Mouse (Mus musculus): ENCODE measurements around the gene Ing1.

Ing1 gene

GRCm38 (mm10) chr8:11554799-11555719, at the start of gene Ing1:
TSS of gene Ing1 (plus strand) at chr8:11555571.
- DNase-seq (ENCODE audit: low read depth, low spot score) = peak; percentile 98

GRCm38 (mm10) chr8:11506074-11506473, 49.3 kb upstream of the Ing1 start:
- no peak for DNase-seq (ENCODE audit: low read depth, low spot score)

- DNase-seq (ENCODE audit: low read depth, low spot score) = peak; percentile 50
Observed at GRCm38 (mm10) chr8:11506802-11507201, 48.6 kb upstream of the Ing1 start.

GRCm38 (mm10) chr8:11508880-11509279, 46.5 kb upstream of the Ing1 start:
- DNase-seq (ENCODE audit: low read depth, low spot score) = no peak

GRCm38 (mm10) chr8:11510971-11511370, 44.4 kb upstream of the Ing1 start:
- no peak for DNase-seq (ENCODE audit: low read depth, low spot score)

- no peak for DNase-seq (ENCODE audit: low read depth, low spot score)
Observed at GRCm38 (mm10) chr8:11512711-11513110, 42.7 kb upstream of the Ing1 start.

- DNase-seq (ENCODE audit: low read depth, low spot score) = no peak
Observed at GRCm38 (mm10) chr8:11513247-11513646, 42.1 kb upstream of the Ing1 start.

- DNase-seq (ENCODE audit: low read depth, low spot score) = no peak
Observed at GRCm38 (mm10) chr8:11516292-11516691, 39.1 kb upstream of the Ing1 start.

- DNase-seq (ENCODE audit: low read depth, low spot score) = no peak
Observed at GRCm38 (mm10) chr8:11517366-11518055, 37.9 kb upstream of the Ing1 start.

- no peak for DNase-seq (ENCODE audit: low read depth, low spot score)
Observed at GRCm38 (mm10) chr8:11518056-11518396, 37.3 kb upstream of the Ing1 start.

- no peak for DNase-seq (ENCODE audit: low read depth, low spot score)
Observed at GRCm38 (mm10) chr8:11518676-11519075, 36.7 kb upstream of the Ing1 start.

GRCm38 (mm10) chr8:11523331-11523730, 32.0 kb upstream of the Ing1 start:
- no peak for DNase-seq (ENCODE audit: low read depth, low spot score)

GRCm38 (mm10) chr8:11530155-11530770, 25.1 kb upstream of the Ing1 start:
- DNase-seq (ENCODE audit: low read depth, low spot score) = no peak

GRCm38 (mm10) chr8:11530849-11531248, 24.5 kb upstream of the Ing1 start:
- no peak for DNase-seq (ENCODE audit: low read depth, low spot score)

- DNase-seq (ENCODE audit: low read depth, low spot score) = no peak
Observed at GRCm38 (mm10) chr8:11534494-11534893, 20.9 kb upstream of the Ing1 start.

- no peak for DNase-seq (ENCODE audit: low read depth, low spot score)
Observed at GRCm38 (mm10) chr8:11539049-11539448, 16.3 kb upstream of the Ing1 start.

GRCm38 (mm10) chr8:11540182-11540581, 15.2 kb upstream of the Ing1 start:
- DNase-seq (ENCODE audit: low read depth, low spot score) = no peak

- DNase-seq (ENCODE audit: low read depth, low spot score) = no peak
Observed at GRCm38 (mm10) chr8:11542031-11542430, 13.3 kb upstream of the Ing1 start.

GRCm38 (mm10) chr8:11542866-11543265, 12.5 kb upstream of the Ing1 start:
- no peak for DNase-seq (ENCODE audit: low read depth, low spot score)

- peak; percentile 65 for DNase-seq (ENCODE audit: low read depth, low spot score)
Observed at GRCm38 (mm10) chr8:11544386-11544785, 11.0 kb upstream of the Ing1 start.

- DNase-seq (ENCODE audit: low read depth, low spot score) = peak; percentile 59
Observed at GRCm38 (mm10) chr8:11547063-11547462, 8.3 kb upstream of the Ing1 start.

GRCm38 (mm10) chr8:11549706-11550105, 5.7 kb upstream of the Ing1 start:
- peak; percentile 66 for DNase-seq (ENCODE audit: low read depth, low spot score)
